Mouse (Mus musculus) brain, embryonic 14.5 days (tissue): ENCODE results near the gene Zfp322a.

Source experiments
- CTCF ChIP-seq: fragments of 200-500 bp; IDR thresholded peaks from 2 replicates; pipeline ENCODE4 v1.5.1; 2012; ENCODE audit warnings: inconsistent platforms, mild to moderate bottlenecking, moderate library complexity, borderline replicate concordance; ENCODE audit not compliant: insufficient read depth, insufficient read length; ENCODE audit errors: extremely low read depth
- POLR2A ChIP-seq: fragments of 200-500 bp; IDR thresholded peaks from 2 replicates; pipeline ENCODE4 v1.6.1; 2012; ENCODE audit warnings: mild to moderate bottlenecking, inconsistent platforms, borderline replicate concordance; ENCODE audit not compliant: poor library complexity, insufficient read depth, insufficient read length, severe bottlenecking; ENCODE audit errors: extremely low read depth

DNA sequence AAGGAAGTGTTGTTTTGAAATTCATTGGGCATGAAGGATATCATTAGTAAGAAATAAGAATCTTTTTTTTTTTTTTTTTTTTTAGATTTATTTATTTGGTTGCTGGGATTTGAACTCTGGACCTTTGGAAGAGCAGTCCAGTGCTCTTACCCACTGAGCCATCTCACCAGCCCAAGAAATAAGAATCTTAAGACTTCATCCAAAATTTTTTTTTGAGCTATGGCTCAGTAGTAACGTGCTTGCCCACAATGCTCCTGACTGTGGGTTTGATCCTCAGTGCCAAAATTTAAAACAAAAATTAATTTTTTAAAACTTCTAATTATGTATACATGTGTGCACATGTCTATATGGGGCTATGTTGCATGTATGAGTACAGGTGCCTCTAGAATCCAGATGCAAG lies 18.5 kb upstream of the Zfp322a start:
- TF ChIP-seq CTCF (no peak), POLR2A (no peak)
